Mouse (Mus musculus) midbrain, embryonic 16.5 days (tissue): ENCODE results near the gene Spata13. TPM values are rescaled to one million over a fixed set of nuclear protein-coding genes. Genes with fewer than 3 reads are reported as not detected.

Experiments used
- ATAC-seq: fragments of 200-750 bp; cut with Nextera tagmentation; 2 replicates; pipeline ENCODE4 v1.8.0; 2017; ENCODE audit warnings: moderate TSS enrichment
- H3K27ac ChIP-seq: fragments of 300-500 bp; sonication (generic); 2 replicates; pipeline ENCODE4 v1.5.1; 2014; ENCODE audit warnings: mild to moderate bottlenecking, low read length, mixed read lengths
- H3K27me3 ChIP-seq: fragments of 300-500 bp; sonication (generic); 2 replicates; pipeline ENCODE4 v1.6.1; 2014; ENCODE audit warnings: low read depth, low read length, mixed read lengths; ENCODE audit not compliant: control insufficient read depth, insufficient read depth
- H3K36me3 ChIP-seq: fragments of 300-500 bp; sonication (generic); 2 replicates; pipeline ENCODE4 v1.6.1; 2014; ENCODE audit warnings: mild to moderate bottlenecking, low read length, moderate library complexity, mixed read lengths; ENCODE audit not compliant: control insufficient read depth, insufficient read depth
- H3K4me1 ChIP-seq: fragments of 300-500 bp; sonication (generic); 2 replicates; pipeline ENCODE4 v1.6.1; 2014; ENCODE audit warnings: mild to moderate bottlenecking, low read length, mixed read lengths; ENCODE audit not compliant: control insufficient read depth, insufficient read depth
- H3K4me2 ChIP-seq: fragments of 300-500 bp; sonication (generic); 2 replicates; pipeline ENCODE4 v1.6.1; 2014; ENCODE audit warnings: mild to moderate bottlenecking, low read length, mixed read lengths
- H3K4me3 ChIP-seq: fragments of 300-500 bp; sonication (generic); 2 replicates; pipeline ENCODE4 v1.5.1; 2014; ENCODE audit warnings: low read depth, mild to moderate bottlenecking, low read length, moderate library complexity, mixed read lengths
- H3K9ac ChIP-seq: fragments of 300-500 bp; sonication (generic); 2 replicates; pipeline ENCODE4 v1.6.1; 2014; ENCODE audit warnings: low read depth, low read length, mixed read lengths
- H3K9me3 ChIP-seq: fragments of 300-500 bp; sonication (generic); replicated peaks from 2 replicates; pipeline ENCODE4 v1.6.1; 2014; ENCODE audit warnings: mild to moderate bottlenecking, low read length, mixed read lengths; ENCODE audit not compliant: control insufficient read depth, poor library complexity, severe bottlenecking
- WGBS: fragments of 180-500 bp; shearing (Covaris S2); extraction: QIAGEN DNeasy Blood & Tissue Kit; methylation state at CpG from one replicate; pipeline ENCODE4 v1.1.7; 2014; 5-methylcytosine and 5-hydroxymethylcytosine counted together
- polyA plus RNA-seq: library from polyadenylated mRNA; unstranded; fragments of >200 nt; fragmentation: Nextera tagmentation; extraction: Ambion mirVana; gene quantifications from 2 replicates; pipeline ENCODE4 v1.2.1, GENCODE M21; 2015

The Spata13 gene
- polyA plus RNA-seq, 1 experiment from 2014 or later = 18.4 TPM

DNA sequence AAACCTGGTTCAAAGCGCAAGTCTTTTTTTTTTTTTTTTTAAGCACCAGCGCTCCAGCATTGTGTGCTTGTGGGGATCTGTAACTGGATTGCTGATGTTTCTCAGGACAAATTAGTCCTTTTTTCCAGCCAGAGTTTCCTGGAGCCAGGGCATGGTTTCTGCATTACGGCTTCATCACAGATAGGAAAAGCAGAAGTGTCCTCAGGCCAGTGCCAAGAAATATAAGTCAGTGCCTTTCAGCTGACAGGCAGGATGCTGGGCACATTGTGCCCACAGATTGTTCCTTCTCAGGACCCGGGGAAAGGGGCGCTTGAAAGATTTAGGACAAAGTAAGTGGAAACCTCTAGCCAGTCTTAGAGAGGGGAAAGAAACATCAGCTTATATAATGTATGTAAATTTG lies 129.9 kb downstream of the Spata13 start:
- Histone ChIP-seq H3K9ac (no peak overlapping the region), H3K4me2 (no peak overlapping the region), H3K36me3 (no peaks in the 10 kb centered on the region), H3K4me1 (no peaks in the 10 kb centered on the region), H3K27me3 (no peaks in the 10 kb centered on the region), H3K9me3 (no peaks in the 10 kb centered on the region), H3K27ac (no peak overlapping the region), H3K4me3 (no peak overlapping the region)
- no peak for ATAC-seq
- WGBS = 88% methylated on average over 5 of the region's 5 CpGs

DNA sequence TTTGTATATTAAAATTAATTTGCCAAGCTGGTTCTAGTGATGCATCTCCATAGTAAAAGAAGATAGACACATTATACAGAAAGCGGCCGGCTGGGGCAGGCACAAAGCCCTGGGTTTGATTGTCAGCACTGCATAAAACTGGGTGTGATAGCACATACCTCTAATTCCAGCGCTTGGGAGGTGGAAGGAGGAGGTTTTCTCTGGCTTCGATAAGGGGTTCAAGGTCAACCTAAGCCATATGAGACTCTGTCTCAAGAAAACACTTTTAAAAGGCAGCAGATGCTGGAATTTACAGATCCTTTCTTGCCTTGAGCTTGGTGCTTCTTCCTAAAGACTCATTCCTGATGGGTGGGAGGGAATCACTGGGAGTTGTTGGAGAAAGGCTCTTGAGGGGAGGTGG lies 130.7 kb downstream of the Spata13 start:
- Histone ChIP-seq H3K9ac (no peak overlapping the region), H3K4me3 (no peak overlapping the region), H3K9me3 (no peaks in the 10 kb centered on the region), H3K27me3 (no peaks in the 10 kb centered on the region), H3K4me2 (no peak overlapping the region), H3K4me1 (no peaks in the 10 kb centered on the region), H3K36me3 (no peaks in the 10 kb centered on the region), H3K27ac (no peak overlapping the region)
- no peak for ATAC-seq
- 81% methylated on average over 4 of the region's 4 CpGs for WGBS

DNA sequence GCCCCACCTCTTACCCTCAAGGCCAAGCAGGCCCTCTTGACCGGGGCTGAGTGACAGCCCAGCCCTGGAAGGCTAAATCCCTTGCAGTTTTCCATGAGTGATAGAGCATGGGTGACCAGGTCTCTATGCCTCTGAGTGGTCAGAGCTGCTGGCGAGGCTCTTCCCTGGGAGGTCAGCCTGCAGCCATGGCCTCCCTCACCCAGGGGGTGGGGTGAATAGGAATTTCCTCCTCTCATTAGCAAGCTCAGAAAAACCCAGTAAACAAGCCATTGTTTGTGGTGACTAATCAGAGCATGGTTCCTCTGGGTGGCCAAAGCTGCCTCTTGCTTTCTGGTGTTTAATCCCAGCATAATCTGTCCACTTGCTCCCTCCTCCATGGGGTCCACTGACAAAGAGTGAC lies 131.2 kb downstream of the Spata13 start:
- Histone ChIP-seq H3K9me3 (no peaks in the 10 kb centered on the region), H3K36me3 (no peaks in the 10 kb centered on the region), H3K4me2 (no peak overlapping the region), H3K4me3 (no peak overlapping the region), H3K27ac (no peak overlapping the region), H3K27me3 (no peaks in the 10 kb centered on the region), H3K4me1 (no peaks in the 10 kb centered on the region), H3K9ac (no peak overlapping the region)
- 56% methylated on average over 2 of the region's 2 CpGs for WGBS
- ATAC-seq = no peak

DNA sequence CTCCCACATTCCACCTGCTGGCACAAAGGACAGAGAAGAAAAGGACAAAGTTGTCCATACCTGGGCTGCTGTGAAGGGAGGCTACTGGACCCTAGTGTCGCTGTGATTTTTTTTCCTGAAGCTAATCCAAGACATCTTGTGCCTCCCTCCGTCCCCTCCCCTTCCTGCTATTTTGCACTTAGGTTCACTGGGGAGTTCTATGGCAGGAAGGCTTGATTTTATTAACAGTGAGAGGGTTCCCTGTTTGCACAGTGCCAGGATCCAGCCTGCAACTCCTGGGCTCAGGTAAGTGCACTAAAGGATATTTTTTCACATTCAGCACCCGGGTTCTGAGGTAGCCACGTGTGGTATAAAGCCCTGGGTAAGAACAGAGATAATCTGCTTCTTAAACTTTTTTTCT lies 134.1 kb downstream of the Spata13 start, which contains the start of gene C1qtnf9:
C1qtnf9 (plus strand) TSS at position 251 of the 400 bp plus-strand sequence.
- ATAC-seq = no peak
- WGBS = 73% methylated on average over 4 of the region's 4 CpGs
- Histone ChIP-seq H3K27ac (no peak within 1 kb of the TSS), H3K4me1 (no peaks in the 10 kb centered on the region), H3K4me3 (no peak within 1 kb of the TSS), H3K9ac (no peak within 1 kb of the TSS), H3K27me3 (no peaks in the 10 kb centered on the region), H3K4me2 (no peak within 1 kb of the TSS), H3K9me3 (no peaks in the 10 kb centered on the region), H3K36me3 (no peaks in the 10 kb centered on the region)

DNA sequence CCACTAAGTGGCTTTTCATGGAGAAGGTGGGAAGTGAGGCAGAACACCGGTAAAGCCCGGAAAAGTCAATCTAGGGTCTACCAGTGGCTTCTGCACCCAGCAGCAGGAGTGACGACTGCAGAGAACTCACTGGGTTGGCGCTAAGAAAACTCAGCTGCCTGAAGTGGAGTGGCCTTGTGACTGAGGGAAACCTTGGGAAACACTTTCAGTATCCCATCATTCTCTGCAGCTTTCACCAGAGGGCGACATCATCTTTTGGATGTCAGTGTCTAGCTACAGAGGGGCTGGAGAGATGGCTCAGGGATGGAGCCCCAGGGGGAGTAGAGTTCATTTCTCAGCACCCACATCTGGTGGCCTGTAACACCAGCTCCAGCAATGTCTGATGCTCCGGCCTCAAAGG lies 135.5 kb downstream of the Spata13 start:
- Histone ChIP-seq H3K9ac (no peak overlapping the region), H3K36me3 (no peaks in the 10 kb centered on the region), H3K4me1 (no peaks in the 10 kb centered on the region), H3K27ac (no peak overlapping the region), H3K9me3 (no peaks in the 10 kb centered on the region), H3K27me3 (no peaks in the 10 kb centered on the region), H3K4me3 (no peak overlapping the region), H3K4me2 (no peak overlapping the region)
- no peak for ATAC-seq
- 49% methylated on average over 6 of the region's 6 CpGs for WGBS

DNA sequence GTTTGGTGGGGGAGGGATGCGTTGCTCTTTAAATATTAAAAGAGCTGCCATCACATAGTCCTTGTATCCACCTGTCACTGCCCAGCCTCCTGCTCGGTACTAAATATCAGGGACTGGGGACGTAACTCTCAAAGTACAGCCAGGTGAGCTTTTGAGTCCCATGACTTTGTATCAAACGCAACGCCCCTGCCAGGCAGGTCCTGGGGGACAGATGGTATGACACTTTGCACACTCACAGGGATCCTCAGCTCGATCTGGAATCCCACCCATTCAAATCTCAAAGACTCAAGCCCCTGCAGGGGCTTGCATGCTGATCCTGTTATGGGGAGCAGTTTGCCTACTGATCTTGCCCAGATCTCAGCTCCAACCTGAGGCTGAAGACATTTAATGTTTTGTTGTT lies 136.8 kb downstream of the Spata13 start:
- peak; percentile 38; the same call in 1 of the 2 replicates for ATAC-seq
- 72% methylated on average over 6 of the region's 6 CpGs for WGBS
- Histone ChIP-seq H3K27me3 (no peaks in the 10 kb centered on the region), H3K4me3 (no peak overlapping the region), H3K4me2 (peak overlapping the region; percentile 59; the same call in 1 of the 2 replicates), H3K27ac (no peak overlapping the region), H3K4me1 (no peaks in the 10 kb centered on the region), H3K9me3 (no peaks in the 10 kb centered on the region), H3K9ac (no peak overlapping the region), H3K36me3 (no peaks in the 10 kb centered on the region)

DNA sequence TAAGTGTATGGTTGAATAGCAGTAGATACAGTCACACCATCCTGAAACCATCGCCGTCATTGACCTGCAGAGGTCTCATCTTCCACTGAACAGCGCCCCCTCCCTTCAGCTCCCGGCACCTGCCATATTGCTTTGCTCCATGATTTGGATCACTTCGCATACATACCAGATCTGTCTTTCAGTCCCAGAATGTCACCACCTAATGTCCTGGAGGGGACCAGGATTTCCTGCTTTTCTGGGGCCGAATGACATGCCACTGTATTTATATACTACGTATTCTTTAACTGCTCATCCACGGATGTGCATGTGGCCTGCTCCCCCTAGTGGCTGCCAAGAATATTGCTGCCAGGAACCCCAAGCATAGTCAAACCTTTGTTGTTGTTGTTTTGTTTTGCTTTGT lies 137.3 kb downstream of the Spata13 start:
- H3K27ac ChIP-seq = no peak overlapping the region; the same call in 1 of the 2 replicates
- H3K4me1 ChIP-seq = no peaks in the 10 kb centered on the region
- ATAC-seq = peak; percentile 77
- H3K4me2 ChIP-seq = peak overlapping the region; percentile 59
- peak overlapping the region; percentile 37 for H3K4me3 ChIP-seq
- H3K9ac ChIP-seq = peak overlapping the region; percentile 56; the same call in 1 of the 2 replicates
- H3K9me3 ChIP-seq = no peaks in the 10 kb centered on the region
- no peaks in the 10 kb centered on the region for H3K36me3 ChIP-seq
- no peaks in the 10 kb centered on the region for H3K27me3 ChIP-seq
- WGBS = 2% methylated on average over 8 of the region's 8 CpGs

DNA sequence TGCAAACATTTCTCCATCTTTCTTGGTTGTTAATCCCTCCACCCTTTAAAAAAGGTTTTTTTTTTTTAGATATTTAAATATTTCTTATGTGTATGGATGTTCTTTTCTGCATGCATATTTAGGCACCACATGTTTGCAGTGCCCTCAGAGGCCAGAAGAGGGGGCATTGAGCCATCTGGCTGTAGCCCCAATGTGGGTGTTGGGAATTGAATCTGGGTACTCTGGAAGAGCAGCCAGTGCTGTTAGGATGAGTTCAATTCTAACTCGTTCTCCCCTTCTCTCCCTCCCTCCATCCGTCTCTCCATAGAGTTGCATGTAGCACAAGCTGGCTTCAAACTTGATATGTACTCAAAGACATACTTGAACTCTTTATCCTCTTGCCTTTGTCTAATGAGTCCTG lies 139.7 kb downstream of the Spata13 start:
- no peak overlapping the region for H3K27ac ChIP-seq
- H3K4me1 ChIP-seq = no peaks in the 10 kb centered on the region
- no peaks in the 10 kb centered on the region for H3K36me3 ChIP-seq
- no peaks in the 10 kb centered on the region for H3K9me3 ChIP-seq
- H3K4me2 ChIP-seq = no peak overlapping the region
- WGBS = 83% methylated on average over 2 of the region's 2 CpGs
- ATAC-seq = no peak
- H3K9ac ChIP-seq = no peak overlapping the region
- no peak overlapping the region for H3K4me3 ChIP-seq
- H3K27me3 ChIP-seq = no peaks in the 10 kb centered on the region

DNA sequence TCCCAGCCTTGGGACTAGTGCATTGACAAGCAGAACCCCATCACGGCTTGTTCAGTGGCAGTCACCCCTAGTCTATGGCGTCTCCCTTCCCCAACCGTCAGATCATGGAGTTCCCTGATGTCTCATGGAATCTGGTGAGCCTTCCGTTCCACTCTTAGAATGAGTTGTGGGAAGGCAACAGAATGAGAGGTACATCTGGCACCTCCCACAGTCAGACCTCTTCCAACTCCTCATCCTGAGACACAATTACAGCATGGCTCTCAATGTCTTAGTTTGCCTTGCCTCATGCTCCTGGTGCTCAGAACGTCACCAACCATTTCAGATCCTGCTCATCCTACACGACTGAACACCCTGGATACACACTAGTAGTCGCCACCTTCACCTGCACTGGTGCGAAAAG lies 142.7 kb downstream of the Spata13 start:
- Histone ChIP-seq H3K36me3 (no peaks in the 10 kb centered on the region), H3K4me1 (no peaks in the 10 kb centered on the region), H3K9ac (no peak overlapping the region), H3K4me2 (no peak overlapping the region), H3K9me3 (no peaks in the 10 kb centered on the region), H3K4me3 (no peak overlapping the region), H3K27me3 (no peaks in the 10 kb centered on the region), H3K27ac (no peak overlapping the region)
- WGBS = 90% methylated on average over 8 of the region's 8 CpGs
- no peak for ATAC-seq
